Mouse (Mus musculus) small intestine, adult 2 months (tissue): ENCODE measurements around the gene Praf2.

ENCODE experiments used
- CTCF ChIP-seq: fragments of 200-500 bp; IDR thresholded peaks from 2 replicates; pipeline ENCODE4 v1.5.1; 2012; ENCODE audit warnings: low read depth, mild to moderate bottlenecking, control low read depth, inconsistent platforms, low read length, moderate library complexity, mixed read lengths; ENCODE audit not compliant: insufficient replicate concordance, insufficient read length; ENCODE audit errors: extremely low read depth
- POLR2A ChIP-seq: fragments of 200-500 bp; IDR thresholded peaks from 2 replicates; pipeline ENCODE4 v1.6.1; 2012; ENCODE audit warnings: low read depth, mild to moderate bottlenecking, control low read depth, inconsistent platforms, low read length, moderate library complexity

- no peak for TF ChIP-seq CTCF
- TF ChIP-seq POLR2A: no peak
Observed at GRCm38 (mm10) chrX:7762921-7763197, 34.6 kb downstream of the Praf2 start.
